Mouse (Mus musculus): Measurements from ENCODE around the gene Pck1. TPM values are rescaled to one million over a fixed set of nuclear protein-coding genes. Genes with fewer than 3 reads are reported as not detected.

The Pck1 gene
- total RNA-seq, 2 experiments from 2014 or later: not detected

GRCm38 (mm10) chr2:173146728-173147127, 6.1 kb upstream of the Pck1 start:
- intact Hi-C loops (cut with DNase I): no loop called here
- DNase-seq: no peak

- DNase-seq: no peak
- intact Hi-C loops (cut with DNase I): no loop called here
Observed at GRCm38 (mm10) chr2:173148001-173148400, 4.8 kb upstream of the Pck1 start.

GRCm38 (mm10) chr2:173151352-173151751, 1.5 kb upstream of the Pck1 start:
- DNase-seq: no peak
- intact Hi-C loops (cut with DNase I): no loop called here

GRCm38 (mm10) chr2:173151784-173152284, 1.0 kb upstream of the Pck1 start:
- intact Hi-C loops (cut with DNase I): no loop called here

GRCm38 (mm10) chr2:173153266-173153665, 418 bp downstream of the Pck1 start:
- intact Hi-C loops (cut with DNase I): no loop called here
- no peak for DNase-seq

More at GRCm38 (mm10) chr2:173151784-173152284, 1.0 kb upstream of the Pck1 start:
- no peak for DNase-seq

GRCm38 (mm10) chr2:173154513-173154912, 1.7 kb downstream of the Pck1 start:
- intact Hi-C loops (cut with DNase I): no loop called here
- DNase-seq: no peak

- DNase-seq: no peak
- intact Hi-C loops (cut with DNase I): no loop called here
Observed at GRCm38 (mm10) chr2:173154962-173155361, 2.1 kb downstream of the Pck1 start.

GRCm38 (mm10) chr2:173155907-173156306, 3.1 kb downstream of the Pck1 start:
- intact Hi-C loops (cut with DNase I): no loop called here

GRCm38 (mm10) chr2:173156923-173157322, 4.1 kb downstream of the Pck1 start:
- intact Hi-C loops (cut with DNase I): no loop called here
- no peak for DNase-seq

More at GRCm38 (mm10) chr2:173155907-173156306, 3.1 kb downstream of the Pck1 start:
- no peak for DNase-seq

GRCm38 (mm10) chr2:173157376-173157775, 4.5 kb downstream of the Pck1 start:
- DNase-seq: no peak
- intact Hi-C loops (cut with DNase I): no loop called here

- intact Hi-C loops (cut with DNase I): no loop called here
- no peak for DNase-seq
Observed at GRCm38 (mm10) chr2:173157871-173158270, 5.0 kb downstream of the Pck1 start.

GRCm38 (mm10) chr2:173158390-173159055, 5.7 kb downstream of the Pck1 start:
- DNase-seq: no peak
- intact Hi-C loops (cut with DNase I): no loop called here

- intact Hi-C loops (cut with DNase I): no loop called here
Observed at GRCm38 (mm10) chr2:173159354-173160311, 6.8 kb downstream of the Pck1 start.

GRCm38 (mm10) chr2:173163380-173163779, 10.5 kb downstream of the Pck1 start:
- intact Hi-C loops (cut with DNase I): no loop called here
- DNase-seq: no peak

More at GRCm38 (mm10) chr2:173159354-173160311, 6.8 kb downstream of the Pck1 start:
- DNase-seq: peak; percentile 47

GRCm38 (mm10) chr2:173164358-173164757, 11.5 kb downstream of the Pck1 start:
- no peak for DNase-seq
- intact Hi-C loops (cut with DNase I): no loop called here

- intact Hi-C loops (cut with DNase I): no loop called here
- no peak for DNase-seq
Observed at GRCm38 (mm10) chr2:173164946-173165345, 12.1 kb downstream of the Pck1 start.

- DNase-seq: no peak
- intact Hi-C loops (cut with DNase I): no loop called here
Observed at GRCm38 (mm10) chr2:173165357-173165756, 12.5 kb downstream of the Pck1 start.

GRCm38 (mm10) chr2:173168411-173168851, 15.6 kb downstream of the Pck1 start:
- peak; percentile 38 for DNase-seq
- intact Hi-C loops (cut with DNase I): no loop called here

- no peak for DNase-seq
- intact Hi-C loops (cut with DNase I): no loop called here
Observed at GRCm38 (mm10) chr2:173170081-173170480, 17.2 kb downstream of the Pck1 start.

GRCm38 (mm10) chr2:173170715-173171114, 17.9 kb downstream of the Pck1 start:
- intact Hi-C loops (cut with DNase I): no loop called here
- no peak for DNase-seq

- no peak for DNase-seq
- intact Hi-C loops (cut with DNase I): no loop called here
Observed at GRCm38 (mm10) chr2:173171470-173171869, 18.6 kb downstream of the Pck1 start.

All from left cerebral cortex, postnatal 4 days (tissue).